Mouse (Mus musculus) myocyte (in vitro differentiated cells): Measurements from ENCODE around the gene Fcgr3. TPM values are rescaled to one million over a fixed set of nuclear protein-coding genes. Genes with fewer than 3 reads are reported as not detected.
A peak's percentile ranks its signal among the peaks of the same experiment; 100 is the strongest.
"Not testable (repeated sequence)": the region's sequence is repeated elsewhere in the genome, so short reads cannot be mapped to it uniquely, and the experiment has no call there.

Experiments used
- H3K27me3 ChIP-seq: one replicate; pipeline ENCODE4 v1.6.1; 2011; ENCODE audit not compliant: control insufficient read depth, insufficient read depth, insufficient read length
- H3K36me3 ChIP-seq: one replicate; pipeline ENCODE4 v1.6.1; 2011; ENCODE audit not compliant: control insufficient read depth, insufficient read depth
- H3K4me2 ChIP-seq: one replicate; pipeline ENCODE4 v1.6.1; 2011; ENCODE audit warnings: low read depth, control low read depth
- H3K4me3 ChIP-seq: one replicate; pipeline ENCODE4 v1.5.1; 2011; ENCODE audit warnings: mild to moderate bottlenecking, control low read depth, moderate library complexity
- H3K79me2 ChIP-seq: one replicate; pipeline ENCODE4 v1.6.1; 2011; ENCODE audit not compliant: control insufficient read depth, insufficient read depth
- H3ac ChIP-seq: one replicate; pipeline ENCODE4 v1.6.1; 2011; ENCODE audit not compliant: control insufficient read depth, insufficient read length
- polyA plus RNA-seq: library from polyadenylated mRNA; unstranded; fragments of >200 nt; fragmentation: generic; extraction: Trizol; gene quantifications from one replicate; pipeline ENCODE4 v1.2.1, GENCODE M21; 2012; ENCODE audit warnings: missing spikeins

Gene Fcgr3
- polyA plus RNA-seq, 1 experiment: 0.05 TPM

DNA sequence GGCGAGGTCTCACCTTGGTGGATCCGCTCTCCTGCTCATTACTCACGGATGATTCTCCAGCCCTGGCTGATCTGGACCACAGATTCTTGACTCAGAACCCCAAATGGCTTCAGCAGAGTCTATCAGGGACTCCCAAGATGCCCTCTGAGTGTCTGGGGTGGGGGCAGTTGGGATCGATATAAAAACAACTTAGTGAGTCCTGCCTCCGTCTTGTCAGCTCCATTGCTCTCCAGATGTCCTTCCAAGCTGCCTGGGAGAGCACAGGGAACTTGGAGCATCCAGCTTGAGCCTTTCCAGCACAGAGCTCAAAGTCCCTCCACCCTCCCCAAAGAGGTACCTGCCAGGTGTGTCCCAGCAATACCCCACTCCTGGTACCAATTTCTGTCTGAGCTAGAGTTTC is 11.4 kb upstream of the Fcgr3 start:
- not testable (repeated sequence) for H3K79me2 ChIP-seq, H3K36me3 ChIP-seq, H3K4me2 ChIP-seq, H3ac ChIP-seq, H3K4me3 ChIP-seq, H3K27me3 ChIP-seq

DNA sequence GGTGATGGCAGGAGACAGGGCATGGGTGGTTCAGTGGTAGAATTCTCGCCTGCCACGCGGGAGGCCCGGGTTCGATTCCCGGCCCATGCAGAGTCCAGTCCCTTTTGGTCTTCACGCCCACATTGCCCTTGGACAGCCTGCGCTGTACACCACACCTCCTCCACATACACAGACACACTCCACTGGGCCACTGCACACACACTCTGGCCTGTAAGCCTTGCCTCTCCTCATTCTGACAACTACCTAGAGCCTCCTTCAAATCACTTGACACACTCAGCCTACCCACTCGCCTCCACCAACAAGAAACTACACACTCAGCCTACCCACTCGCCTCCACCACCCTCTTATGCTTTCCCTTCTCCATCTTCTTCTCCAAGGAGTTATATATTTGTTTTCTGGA is 9.5 kb upstream of the Fcgr3 start:
- H3K36me3 ChIP-seq, H3K79me2 ChIP-seq, H3K4me2 ChIP-seq, H3K4me3 ChIP-seq, H3K27me3 ChIP-seq, H3ac ChIP-seq: not testable (repeated sequence)

DNA sequence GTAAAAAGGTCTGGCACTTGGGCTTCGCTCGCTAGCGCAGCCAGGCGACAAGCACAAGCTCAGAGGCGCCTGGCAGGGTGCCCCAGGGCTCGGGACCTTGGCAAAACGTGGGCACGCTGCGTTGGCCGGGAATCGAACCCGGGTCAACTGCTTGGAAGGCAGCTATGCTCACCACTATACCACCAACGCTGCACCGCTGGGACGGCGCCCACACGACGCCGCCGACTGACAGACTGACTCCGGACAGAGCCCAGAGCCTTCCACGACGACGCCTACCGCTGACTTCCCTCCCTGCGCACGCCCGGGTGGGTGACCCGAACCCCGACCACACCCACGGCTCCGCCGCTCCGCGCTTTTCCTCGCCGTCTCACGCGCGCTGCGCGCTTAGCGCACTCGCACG is 7.5 kb upstream of the Fcgr3 start:
- H3K27me3 ChIP-seq, H3K36me3 ChIP-seq, H3K4me3 ChIP-seq, H3ac ChIP-seq, H3K4me2 ChIP-seq, H3K79me2 ChIP-seq: not testable (repeated sequence)

DNA sequence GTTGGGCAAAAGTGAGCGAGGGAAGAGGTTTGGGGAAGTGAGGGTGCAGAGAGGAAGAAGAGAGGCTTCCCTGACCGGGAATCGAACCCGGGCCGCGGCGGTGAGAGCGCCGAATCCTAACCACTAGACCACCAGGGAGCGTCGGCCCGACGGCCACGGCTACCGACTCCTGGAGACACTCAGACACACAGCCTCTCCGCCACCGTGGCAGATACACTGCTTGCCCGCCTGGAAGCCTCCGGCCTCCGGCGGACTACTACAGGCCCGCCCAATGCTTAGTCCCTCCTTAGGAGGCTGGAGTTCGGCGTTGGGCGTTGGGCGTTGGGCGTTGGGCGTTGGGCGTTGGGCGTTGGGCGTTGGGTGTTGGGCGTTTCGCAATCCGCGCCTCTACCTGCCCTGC is 7.0 kb upstream of the Fcgr3 start:
- not testable (repeated sequence) for H3K4me2 ChIP-seq, H3ac ChIP-seq, H3K36me3 ChIP-seq, H3K4me3 ChIP-seq, H3K27me3 ChIP-seq, H3K79me2 ChIP-seq

DNA sequence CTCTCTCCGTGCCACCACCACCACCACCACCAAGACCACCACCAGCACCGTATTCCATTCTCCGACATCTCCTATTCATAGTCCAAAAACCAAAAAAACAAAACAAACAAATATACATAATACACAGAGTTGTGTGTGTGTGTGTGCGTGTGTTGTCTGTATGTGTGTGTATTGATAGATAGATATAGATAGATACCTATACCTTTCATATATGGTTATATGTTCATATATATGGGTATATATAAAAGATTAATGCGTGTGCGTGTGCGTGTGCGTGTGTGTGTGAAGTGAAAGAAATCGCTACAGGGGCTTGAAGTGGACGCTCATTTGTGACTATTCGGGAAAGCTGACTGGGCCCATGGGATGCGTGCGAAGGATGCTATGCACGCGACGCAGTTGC is 6.1 kb upstream of the Fcgr3 start:
- H3K27me3 ChIP-seq, H3K4me3 ChIP-seq, H3K79me2 ChIP-seq, H3K4me2 ChIP-seq, H3ac ChIP-seq, H3K36me3 ChIP-seq: not testable (repeated sequence)

DNA sequence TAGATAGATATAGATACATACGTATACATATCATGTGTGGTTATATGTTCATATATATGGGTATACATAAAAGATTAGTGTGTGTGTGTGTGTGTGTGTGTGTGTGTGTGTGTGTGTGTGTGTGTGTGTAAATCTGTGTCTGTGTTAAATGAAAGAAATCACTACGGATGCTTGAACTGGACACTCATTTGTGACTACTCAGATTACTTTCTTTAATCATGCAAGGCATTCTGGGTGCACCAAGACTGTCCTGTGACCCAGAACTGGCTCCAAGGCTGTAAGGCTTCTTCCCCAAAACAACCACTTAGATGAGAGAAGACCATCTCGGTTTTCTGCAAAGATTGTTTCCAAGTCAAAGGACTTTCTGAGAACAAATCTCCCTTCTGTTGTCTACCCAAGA is 4.8 kb upstream of the Fcgr3 start:
- H3ac ChIP-seq, H3K27me3 ChIP-seq, H3K4me2 ChIP-seq, H3K36me3 ChIP-seq, H3K4me3 ChIP-seq, H3K79me2 ChIP-seq: not testable (repeated sequence)

DNA sequence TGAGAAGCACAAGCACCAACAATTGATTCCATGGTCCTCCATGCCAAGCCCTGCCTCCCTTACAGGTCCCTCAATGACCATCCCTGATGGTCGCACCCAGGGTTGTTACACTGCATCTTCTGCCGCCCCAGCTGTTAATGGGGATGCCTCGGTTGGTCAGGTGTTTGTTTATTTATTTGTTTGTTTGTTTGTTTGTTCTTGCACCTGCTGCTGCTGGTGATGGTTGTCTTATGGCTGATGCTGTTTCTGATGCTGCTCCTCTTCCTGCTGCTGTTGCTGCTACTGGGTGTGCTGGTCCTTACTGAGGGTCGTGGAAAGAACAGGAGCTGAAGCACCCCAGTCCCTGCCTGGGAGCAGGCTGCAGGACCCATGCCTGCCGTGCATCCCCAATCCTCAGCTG is 3.2 kb upstream of the Fcgr3 start:
- not testable (repeated sequence) for H3ac ChIP-seq, H3K27me3 ChIP-seq, H3K4me2 ChIP-seq, H3K36me3 ChIP-seq, H3K79me2 ChIP-seq, H3K4me3 ChIP-seq

DNA sequence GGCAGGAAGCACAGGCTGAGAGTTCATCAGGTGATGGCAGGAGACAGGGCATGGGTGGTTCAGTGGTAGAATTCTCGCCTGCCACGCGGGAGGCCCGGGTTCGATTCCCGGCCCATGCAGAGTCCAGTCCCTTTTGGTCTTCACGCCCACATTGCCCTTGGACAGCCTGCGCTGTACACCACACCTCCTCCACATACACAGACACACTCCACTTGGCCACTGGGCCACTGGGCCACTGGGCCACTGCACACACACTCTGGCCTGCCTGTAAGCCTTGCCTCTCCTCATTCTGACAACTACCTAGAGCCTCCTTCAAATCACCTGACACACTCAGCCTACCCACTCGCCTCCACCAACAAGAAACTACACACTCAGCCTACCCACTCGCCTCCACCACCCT is 1.8 kb upstream of the Fcgr3 start:
- not testable (repeated sequence) for H3K4me3 ChIP-seq, H3ac ChIP-seq, H3K27me3 ChIP-seq, H3K4me2 ChIP-seq, H3K36me3 ChIP-seq, H3K79me2 ChIP-seq

DNA sequence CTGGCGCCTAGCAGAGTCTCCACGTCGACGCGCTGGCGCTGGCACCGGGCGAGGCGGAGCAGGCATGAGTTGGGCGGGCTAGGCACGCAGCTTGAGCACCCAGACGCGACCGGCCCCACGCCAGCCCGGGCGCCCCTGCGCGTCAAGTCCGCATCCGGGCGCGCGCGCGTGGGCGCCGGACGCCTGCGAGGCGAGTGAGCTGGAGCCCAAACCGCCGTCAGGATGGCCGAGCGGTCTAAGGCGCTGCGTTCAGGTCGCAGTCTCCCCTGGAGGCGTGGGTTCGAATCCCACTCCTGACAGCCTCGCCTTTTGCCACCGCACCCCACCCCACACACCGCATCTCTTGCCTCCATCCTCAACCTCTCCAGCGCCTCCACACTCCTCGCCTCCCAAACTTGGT is 1.0 kb upstream of the Fcgr3 start:
- H3K4me2 ChIP-seq, H3K36me3 ChIP-seq, H3K79me2 ChIP-seq, H3K4me3 ChIP-seq, H3ac ChIP-seq, H3K27me3 ChIP-seq: not testable (repeated sequence)

DNA sequence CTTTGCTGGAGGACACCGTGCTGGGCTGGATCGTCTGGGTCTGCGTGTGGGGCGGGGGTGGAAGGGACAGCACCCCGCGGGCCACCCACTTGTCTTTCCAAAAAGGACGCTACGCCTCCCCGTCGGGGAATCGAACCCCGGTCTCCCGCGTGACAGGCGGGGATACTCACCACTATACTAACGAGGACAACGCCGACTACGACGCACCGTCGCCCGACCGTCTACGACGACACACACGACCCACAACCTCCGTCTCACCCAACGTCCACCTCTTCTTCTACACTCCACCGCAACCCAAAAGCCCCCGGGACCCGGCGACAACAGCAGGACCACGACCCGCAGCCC is 480 bp upstream of the Fcgr3 start:
- H3K79me2 ChIP-seq, H3K27me3 ChIP-seq, H3K36me3 ChIP-seq, H3K4me2 ChIP-seq, H3ac ChIP-seq, H3K4me3 ChIP-seq: not testable (repeated sequence)

DNA sequence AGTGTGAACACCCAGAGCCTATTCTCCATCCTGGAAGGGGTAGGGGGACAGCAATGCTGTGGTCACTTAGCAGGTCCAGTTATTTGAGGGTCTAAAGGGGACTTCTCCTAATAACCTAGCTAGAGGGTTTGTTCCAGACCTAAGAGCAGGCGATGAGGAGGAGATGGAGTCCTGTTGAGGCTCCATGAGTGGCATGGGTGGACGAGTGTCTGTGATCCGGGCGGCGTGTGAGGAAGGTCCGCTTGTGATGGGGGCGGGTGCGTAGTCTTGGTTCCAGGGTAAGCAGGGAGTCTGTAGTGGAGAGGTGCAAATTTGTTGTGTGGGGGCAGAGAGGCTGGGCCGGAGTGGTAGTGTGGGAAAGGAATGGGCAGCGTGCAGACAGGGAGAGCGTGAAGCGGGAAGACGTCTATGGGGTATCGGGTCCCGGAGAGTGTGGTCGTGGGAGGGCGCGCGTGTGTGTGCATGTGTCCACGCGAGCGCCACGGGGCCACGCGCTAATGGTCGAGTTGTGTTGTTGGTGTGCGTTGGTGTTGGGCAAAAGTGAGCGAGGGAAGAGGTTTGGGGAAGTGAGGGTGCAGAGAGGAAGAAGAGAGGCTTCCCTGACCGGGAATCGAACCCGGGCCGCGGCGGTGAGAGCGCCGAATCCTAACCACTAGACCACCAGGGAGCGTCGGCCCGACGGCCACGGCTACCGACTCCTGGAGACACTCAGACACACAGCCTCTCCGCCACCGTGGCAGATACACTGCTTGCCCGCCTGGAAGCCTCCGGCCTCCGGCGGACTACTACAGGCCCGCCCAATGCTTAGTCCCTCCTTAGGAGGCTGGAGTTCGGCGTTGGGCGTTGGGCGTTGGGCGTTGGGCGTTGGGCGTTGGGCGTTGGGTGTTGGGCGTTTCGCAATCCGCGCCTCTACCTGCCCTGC is 905 bp downstream of the Fcgr3 start:
- not testable (repeated sequence) for H3K36me3 ChIP-seq, H3ac ChIP-seq, H3K4me2 ChIP-seq, H3K79me2 ChIP-seq, H3K27me3 ChIP-seq
- peak overlapping the region; percentile 18 for H3K4me3 ChIP-seq
